Mouse (Mus musculus): ENCODE measurements around the gene Lrrn4.

Gene Lrrn4

GRCm38 (mm10) chr2:132871663-132872062 is 9.0 kb downstream of the Lrrn4 start:
- no peak for DNase-seq (ENCODE audit: extremely low spot score, low spot score)

GRCm38 (mm10) chr2:132870286-132870685 is 10.4 kb downstream of the Lrrn4 start:
- DNase-seq (ENCODE audit: extremely low spot score, low spot score) = no peak

GRCm38 (mm10) chr2:132869682-132870081 is 11.0 kb downstream of the Lrrn4 start:
- no peak for DNase-seq (ENCODE audit: extremely low spot score, low spot score)

- DNase-seq (ENCODE audit: extremely low spot score, low spot score) = no peak
These were observed 13.2 kb downstream of the Lrrn4 start for GRCm38 (mm10) chr2:132867521-132867920.

- DNase-seq (ENCODE audit: extremely low spot score, low spot score) = no peak
These were observed 17.4 kb downstream of the Lrrn4 start for GRCm38 (mm10) chr2:132863325-132863724.

- no peak for DNase-seq (ENCODE audit: extremely low spot score, low spot score)
These were observed 19.2 kb downstream of the Lrrn4 start for GRCm38 (mm10) chr2:132861456-132861855.

GRCm38 (mm10) chr2:132860435-132860834 is 20.3 kb downstream of the Lrrn4 start:
- DNase-seq (ENCODE audit: extremely low spot score, low spot score) = no peak

GRCm38 (mm10) chr2:132856333-132856732 is 24.4 kb downstream of the Lrrn4 start:
- no peak for DNase-seq (ENCODE audit: extremely low spot score, low spot score)

- no peak for DNase-seq (ENCODE audit: extremely low spot score, low spot score)
These were observed 27.6 kb downstream of the Lrrn4 start for GRCm38 (mm10) chr2:132853051-132853450.

GRCm38 (mm10) chr2:132849141-132849540 is 31.6 kb downstream of the Lrrn4 start:
- DNase-seq (ENCODE audit: extremely low spot score, low spot score) = no peak

GRCm38 (mm10) chr2:132848361-132848760 is 32.3 kb downstream of the Lrrn4 start:
- no peak for DNase-seq (ENCODE audit: extremely low spot score, low spot score)

GRCm38 (mm10) chr2:132847581-132847980 is 33.1 kb downstream of the Lrrn4 start:
- DNase-seq (ENCODE audit: extremely low spot score, low spot score) = no peak

GRCm38 (mm10) chr2:132846407-132847358 is 34.0 kb downstream of the Lrrn4 start, which contains the start of gene Crls1:
Gene Crls1 (plus strand): TSS chr2:132846666.
- peak; percentile 100 for DNase-seq (ENCODE audit: extremely low spot score, low spot score)

GRCm38 (mm10) chr2:132841071-132841470 is 39.6 kb downstream of the Lrrn4 start:
- no peak for DNase-seq (ENCODE audit: extremely low spot score, low spot score)

Measured in neural tube, embryonic 10.5 days (tissue).